Mouse (Mus musculus): ENCODE measurements around the gene Pde6h.

DNA sequence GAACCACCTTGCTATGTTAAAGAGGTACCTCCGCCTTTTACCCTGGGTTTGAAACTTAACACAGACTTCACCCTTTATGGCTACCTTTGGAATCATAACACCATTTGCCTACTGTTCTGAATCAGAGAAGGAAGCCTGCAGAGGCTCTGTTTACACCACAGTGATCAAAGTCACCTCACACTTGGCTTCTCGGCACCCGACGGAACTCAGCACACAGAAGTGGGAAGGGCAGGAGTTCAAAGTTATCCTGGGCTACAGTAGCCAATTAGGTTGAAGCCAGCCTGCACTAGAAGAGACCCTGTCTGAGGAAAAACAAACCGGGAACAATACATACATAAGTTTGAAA is 78.5 kb downstream of the Pde6h start:
- TF ChIP-seq CTCF (IDR thresholded peaks at IDR 0.05; ENCODE audit: low read depth, low read length) = no peak
- no peak for TF ChIP-seq POLR2A (IDR thresholded peaks at IDR 0.05; ENCODE audit: extremely low read depth, insufficient read depth, low read length)

All from liver, adult 2 months (tissue).